Mouse (Mus musculus) hindbrain, embryonic 11.5 days (tissue): ENCODE measurements at regions not wholly inside any gene's neighbourhood (a gene's known extent, or its start where the extent isn't known, plus 50 kb on each side); places are given as distances from the start of the nearest gene placed in this dataset.
A peak's percentile ranks its signal among the peaks of the same experiment; 100 is the strongest.

Source experiments
- ATAC-seq: fragments of 200-750 bp; cut with Nextera tagmentation; 2 replicates; pipeline ENCODE4 v1.8.0; 2017; ENCODE audit warnings: mild to moderate bottlenecking, moderate TSS enrichment, moderate library complexity; ENCODE audit not compliant: low FRiP score
- DNase-seq: peaks from one replicate; pipeline ENCODE4 v3.0.0-alpha.2; 2015; ENCODE audit warnings: low spot score
- H3K27ac ChIP-seq: fragments of 300-500 bp; sonication (generic); 2 replicates; pipeline ENCODE4 v1.5.1; 2014; ENCODE audit warnings: mild to moderate bottlenecking, low read depth, low read length
- H3K27me3 ChIP-seq: fragments of 300-500 bp; sonication (generic); 2 replicates; pipeline ENCODE4 v1.6.1; 2014; ENCODE audit warnings: mild to moderate bottlenecking, low read length, moderate library complexity, mixed read lengths; ENCODE audit not compliant: control insufficient read depth, insufficient read depth
- H3K36me3 ChIP-seq: fragments of 300-500 bp; sonication (generic); 2 replicates; pipeline ENCODE4 v1.6.1; 2014; ENCODE audit warnings: mild to moderate bottlenecking, low read length, moderate library complexity, mixed read lengths; ENCODE audit not compliant: control insufficient read depth, insufficient read depth
- H3K4me1 ChIP-seq: fragments of 300-500 bp; sonication (generic); replicated peaks from 2 replicates; pipeline ENCODE4 v1.6.1; 2014; ENCODE audit warnings: low read length, mixed read lengths; ENCODE audit not compliant: control insufficient read depth, insufficient read depth
- H3K4me2 ChIP-seq: fragments of 300-500 bp; sonication (generic); replicated peaks from 2 replicates; pipeline ENCODE4 v1.6.1; 2014; ENCODE audit warnings: mild to moderate bottlenecking, low read depth, low read length
- H3K4me3 ChIP-seq: fragments of 300-500 bp; sonication (generic); 2 replicates; pipeline ENCODE4 v1.5.1; 2014; ENCODE audit warnings: low read depth, low read length
- H3K9ac ChIP-seq: fragments of 300-500 bp; sonication (generic); 2 replicates; pipeline ENCODE4 v1.6.1; 2014; ENCODE audit warnings: low read depth, low read length
- H3K9me3 ChIP-seq: fragments of 300-500 bp; sonication (generic); 2 replicates; pipeline ENCODE4 v1.6.1; 2016; ENCODE audit warnings: low read length; ENCODE audit not compliant: control insufficient read depth
- WGBS: fragments of 180-500 bp; shearing (Covaris S2); extraction: QIAGEN DNeasy Blood & Tissue Kit; methylation state at CpG from one replicate; pipeline ENCODE4 v1.1.7; 2014; 5-methylcytosine and 5-hydroxymethylcytosine counted together

- H3K4me3 ChIP-seq, result no peak overlapping the region
Observed at GRCm38 (mm10) chr15:28081147-28081546, 55.5 kb upstream of the Trio start.

DNA sequence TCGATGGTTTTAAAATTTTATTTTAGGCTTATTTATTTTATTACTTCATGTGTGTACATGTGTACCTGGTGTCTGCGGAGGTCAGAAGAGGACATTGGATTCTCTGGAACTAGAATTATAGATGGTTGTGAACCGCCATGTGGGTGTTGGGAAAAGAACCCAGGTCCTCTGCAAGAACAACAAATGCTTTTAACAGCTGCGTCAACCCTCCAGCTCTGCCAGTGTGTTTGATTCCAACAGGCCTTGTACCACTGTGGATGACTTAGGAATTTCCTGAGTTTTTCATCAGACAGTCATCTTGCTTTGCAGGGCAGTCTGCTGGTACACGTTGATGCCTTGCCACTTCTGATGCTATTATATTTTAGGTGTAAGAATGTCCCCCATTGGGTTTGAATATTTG is 56.8 kb upstream of the Trio start:
- Histone ChIP-seq H3K27ac (no peak overlapping the region), H3K4me2 (no peak overlapping the region), H3K27me3 (no peaks in the 10 kb centered on the region), H3K4me1 (no peaks in the 10 kb centered on the region), H3K36me3 (no peaks in the 10 kb centered on the region), H3K4me3 (no peak overlapping the region), H3K9ac (no peak overlapping the region), H3K9me3 (no peaks in the 10 kb centered on the region)
- no peak for DNase-seq
- ATAC-seq, result no peak
- 84% methylated on average over 5 of the region's 5 CpGs for WGBS

More at GRCm38 (mm10) chr15:28081147-28081546, 55.5 kb upstream of the Trio start:
- DNase-seq (no peak), ATAC-seq (no peak)
- H3K27me3 ChIP-seq, result no peaks in the 10 kb centered on the region
- WGBS, result 80% methylated on average over 7 of the region's 7 CpGs
- no peak overlapping the region for H3K9ac ChIP-seq
- no peak overlapping the region for H3K27ac ChIP-seq
- H3K4me1 ChIP-seq, result no peaks in the 10 kb centered on the region
- H3K9me3 ChIP-seq, result no peaks in the 10 kb centered on the region
- no peak overlapping the region for H3K4me2 ChIP-seq
- H3K36me3 ChIP-seq, result no peaks in the 10 kb centered on the region

- Histone ChIP-seq H3K27me3 (no peaks in the 10 kb centered on the region), H3K9ac (no peak overlapping the region), H3K4me3 (no peak overlapping the region), H3K36me3 (no peaks in the 10 kb centered on the region), H3K4me1 (no peaks in the 10 kb centered on the region), H3K4me2 (no peak overlapping the region), H3K27ac (no peak overlapping the region), H3K9me3 (no peaks in the 10 kb centered on the region)
- DNase-seq (no peak), ATAC-seq (no peak)
- WGBS, result 83% methylated on average over 5 of the region's 5 CpGs
Observed at GRCm38 (mm10) chr15:28105956-28106355, 80.3 kb upstream of the Trio start.

DNA sequence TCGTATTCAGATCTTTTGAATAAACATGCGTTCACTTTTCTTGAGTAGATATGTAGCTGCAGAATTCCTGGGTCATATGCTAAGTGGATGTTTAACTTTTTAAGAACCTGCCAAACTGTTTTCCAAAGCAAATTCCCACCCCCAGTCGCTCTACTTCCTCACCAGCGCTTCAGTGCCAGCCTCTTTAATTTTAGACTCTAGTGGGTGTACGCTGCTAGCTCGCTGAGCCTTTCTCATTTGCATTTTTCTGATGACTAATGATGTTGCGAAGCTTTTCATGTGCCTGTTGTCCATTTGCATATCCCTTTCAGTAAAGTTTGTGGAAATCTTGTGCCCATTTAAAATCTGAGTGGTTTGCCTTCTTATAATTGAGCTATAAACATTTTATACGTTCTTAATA is 84.3 kb upstream of the Trio start:
- no peaks in the 10 kb centered on the region for H3K4me1 ChIP-seq
- no peak overlapping the region for H3K4me3 ChIP-seq
- WGBS, result 57% methylated on average over 8 of the region's 8 CpGs
- no peak overlapping the region for H3K9ac ChIP-seq
- no peaks in the 10 kb centered on the region for H3K36me3 ChIP-seq
- H3K27me3 ChIP-seq, result no peaks in the 10 kb centered on the region
- ATAC-seq (no peak), DNase-seq (peak; percentile 5)
- H3K4me2 ChIP-seq, result no peak overlapping the region
- H3K9me3 ChIP-seq, result no peaks in the 10 kb centered on the region
- no peak overlapping the region for H3K27ac ChIP-seq

GRCm38 (mm10) chr15:28113491-28113890 is 87.8 kb upstream of the Trio start:
- H3K27me3 ChIP-seq, result no peaks in the 10 kb centered on the region
- H3K4me3 ChIP-seq, result no peak overlapping the region
- ATAC-seq (no peak), DNase-seq (no peak)
- no peak overlapping the region for H3K4me2 ChIP-seq
- H3K9ac ChIP-seq, result no peak overlapping the region
- no peaks in the 10 kb centered on the region for H3K9me3 ChIP-seq
- H3K36me3 ChIP-seq, result no peaks in the 10 kb centered on the region
- H3K4me1 ChIP-seq, result no peaks in the 10 kb centered on the region
- WGBS, result 55% methylated on average over 4 of the region's 4 CpGs
- no peak overlapping the region for H3K27ac ChIP-seq

DNA sequence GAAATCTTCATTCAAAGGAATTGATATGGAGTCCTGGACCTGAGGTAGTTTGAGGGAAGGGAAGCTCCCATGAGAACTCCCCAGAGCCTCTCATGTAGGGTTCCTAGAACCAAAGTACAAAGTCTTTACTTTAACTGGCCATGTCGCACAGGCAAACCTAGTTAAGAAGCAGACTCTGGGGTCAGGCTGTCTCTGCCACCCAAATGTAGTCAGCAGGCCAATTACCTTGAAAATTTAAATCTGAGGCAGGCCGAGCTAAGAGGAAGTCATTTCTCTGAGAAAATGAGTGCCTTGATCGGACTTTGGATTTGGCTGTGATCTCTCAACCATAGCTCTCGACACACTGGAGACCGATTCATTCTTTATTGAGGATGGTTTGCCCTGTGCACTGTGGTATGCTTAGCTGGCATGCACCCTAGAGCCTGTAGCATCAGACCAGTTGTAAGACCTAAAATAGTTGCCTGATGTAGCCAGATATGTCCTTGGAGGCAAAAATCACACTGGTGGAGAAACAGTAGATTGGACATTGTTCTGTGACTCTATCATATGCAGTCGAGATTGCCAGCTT is 88.6 kb upstream of the Trio start:
- Histone ChIP-seq H3K27ac (no peak overlapping the region), H3K9me3 (no peaks in the 10 kb centered on the region), H3K4me3 (no peak overlapping the region), H3K9ac (no peak overlapping the region), H3K27me3 (no peaks in the 10 kb centered on the region), H3K4me2 (no peak overlapping the region), H3K4me1 (no peaks in the 10 kb centered on the region), H3K36me3 (no peaks in the 10 kb centered on the region)
- DNase-seq, result no peak
- 88% methylated on average over 6 of the region's 6 CpGs for WGBS
- no peak for ATAC-seq

DNA sequence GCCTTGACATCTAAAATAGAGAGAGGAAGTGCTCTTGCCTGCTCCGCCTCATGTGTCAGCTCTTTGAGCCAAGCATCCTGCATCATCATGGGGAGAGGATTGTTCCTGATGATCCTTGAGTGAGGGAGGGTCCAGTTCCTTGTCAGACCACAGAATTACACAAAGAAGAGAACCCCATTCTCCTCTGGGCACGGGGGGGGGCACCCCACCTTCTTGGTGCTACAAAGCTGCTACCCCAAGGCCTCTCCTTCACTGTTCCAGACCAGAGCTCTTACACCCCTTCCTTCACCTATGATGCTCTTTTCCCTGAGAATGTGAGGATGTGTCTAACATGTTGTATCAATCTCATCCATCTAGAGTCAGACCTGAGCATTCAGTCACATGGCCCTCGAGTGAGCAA is 76.7 kb upstream of the Dnah5 start:
- no peak for DNase-seq
- no peak overlapping the region for H3K4me3 ChIP-seq
- 72% methylated on average over 3 of the region's 3 CpGs for WGBS

DNA sequence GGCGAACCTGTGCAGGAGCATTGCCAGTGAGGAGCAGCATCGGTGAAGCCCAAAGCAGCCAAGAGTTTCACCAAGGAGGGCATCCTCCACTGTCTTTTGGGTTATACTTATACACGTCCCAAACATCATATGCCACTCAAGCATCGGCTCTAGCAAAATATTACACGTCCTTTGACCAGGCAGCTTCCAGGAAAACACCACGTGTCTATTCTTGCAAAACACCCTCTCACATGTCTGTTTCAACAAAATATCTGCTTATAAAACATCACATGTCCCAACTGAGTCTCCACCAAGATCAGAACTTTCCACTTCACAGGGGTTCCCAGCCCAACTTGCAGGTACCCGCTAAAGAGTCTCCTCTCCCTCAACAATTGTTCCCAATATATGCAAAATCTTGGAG is 74.0 kb upstream of the Dnah5 start:
- no peaks in the 10 kb centered on the region for H3K27me3 ChIP-seq
- H3K27ac ChIP-seq, result no peak overlapping the region
- H3K4me3 ChIP-seq, result no peak overlapping the region
- H3K9ac ChIP-seq, result no peak overlapping the region
- H3K36me3 ChIP-seq, result no peaks in the 10 kb centered on the region
- 91% methylated on average over 7 of the region's 7 CpGs for WGBS
- H3K4me1 ChIP-seq, result no peaks in the 10 kb centered on the region
- H3K9me3 ChIP-seq, result no peaks in the 10 kb centered on the region
- ATAC-seq (no peak), DNase-seq (no peak)
- H3K4me2 ChIP-seq, result no peak overlapping the region

More for the DNA sequence above, 76.7 kb upstream of the Dnah5 start:
- H3K9me3 ChIP-seq, result no peaks in the 10 kb centered on the region
- H3K27me3 ChIP-seq, result no peaks in the 10 kb centered on the region
- H3K36me3 ChIP-seq, result no peaks in the 10 kb centered on the region
- no peaks in the 10 kb centered on the region for H3K4me1 ChIP-seq
- no peak overlapping the region for H3K4me2 ChIP-seq
- ATAC-seq, result no peak
- H3K27ac ChIP-seq, result no peak overlapping the region
- no peak overlapping the region for H3K9ac ChIP-seq

- no peak for ATAC-seq
- no peak for DNase-seq
- no peak overlapping the region for H3K27ac ChIP-seq
- H3K4me1 ChIP-seq, result no peaks in the 10 kb centered on the region
- H3K9me3 ChIP-seq, result no peaks in the 10 kb centered on the region
- H3K36me3 ChIP-seq, result no peaks in the 10 kb centered on the region
- whole genome bisulfite sequencing, result 90% methylated on average over 4 of the region's 4 CpGs
- no peak overlapping the region for H3K4me2 ChIP-seq
- no peak overlapping the region for H3K9ac ChIP-seq
- no peaks in the 10 kb centered on the region for H3K27me3 ChIP-seq
- no peak overlapping the region for H3K4me3 ChIP-seq
Observed at GRCm38 (mm10) chr15:28131546-28131945, 72.0 kb upstream of the Dnah5 start.
